Mouse (Mus musculus) liver, adult 2 months (tissue): Measurements from ENCODE around the gene Hist2h3c1. TPM values are rescaled to one million over a fixed set of nuclear protein-coding genes. Genes with fewer than 3 reads are reported as not detected.
"Not testable (repeated sequence)": the region's sequence is repeated elsewhere in the genome, so short reads cannot be mapped to it uniquely, and the experiment has no call there.

Experiments
- DNase-seq: peaks from one replicate; pipeline ENCODE4 v3.0.0-alpha.2; 2011; ENCODE audit warnings: low read depth, low spot score; ENCODE audit errors: extremely low read depth
- H3K27ac ChIP-seq: fragments of 200-500 bp; replicated peaks from 2 replicates; pipeline ENCODE4 v1.5.1; 2012; ENCODE audit warnings: low read depth, mild to moderate bottlenecking, control low read depth, inconsistent platforms, low read length; ENCODE audit not compliant: insufficient read depth
- H3K27me3 ChIP-seq: fragments of 200-500 bp; 2 replicates; pipeline ENCODE4 v1.6.1; 2012; ENCODE audit warnings: mild to moderate bottlenecking, moderate library complexity, low read length, inconsistent platforms; ENCODE audit not compliant: control insufficient read depth, insufficient read depth
- H3K36me3 ChIP-seq: fragments of 200-500 bp; 2 replicates; pipeline ENCODE4 v1.6.1; 2012; ENCODE audit warnings: low read length, inconsistent platforms; ENCODE audit not compliant: control insufficient read depth, insufficient read depth
- H3K4me1 ChIP-seq: fragments of 200-500 bp; 2 replicates; pipeline ENCODE4 v1.6.1; 2011; ENCODE audit warnings: low read length; ENCODE audit not compliant: control insufficient read depth, insufficient read depth
- H3K4me3 ChIP-seq: fragments of 200-500 bp; 2 replicates; pipeline ENCODE4 v1.5.1; 2011; ENCODE audit warnings: low read depth, mild to moderate bottlenecking, control low read depth, low read length, moderate library complexity; ENCODE audit not compliant: insufficient read depth
- H3K79me2 ChIP-seq: fragments of 200-500 bp; 2 replicates; pipeline ENCODE4 v1.6.1; 2012; ENCODE audit warnings: inconsistent platforms, mild to moderate bottlenecking, low read length, moderate library complexity; ENCODE audit not compliant: control insufficient read depth, insufficient read depth
- H3K9ac ChIP-seq: fragments of 200-500 bp; 2 replicates; pipeline ENCODE4 v1.6.1; 2012; ENCODE audit warnings: low read depth, mild to moderate bottlenecking, control low read depth, inconsistent platforms, low read length
- CTCF ChIP-seq: fragments of 200-500 bp; IDR thresholded peaks from 2 replicates; pipeline ENCODE4 v1.5.1; 2011; ENCODE audit warnings: low read depth, low read length, control low read depth
- POLR2A ChIP-seq: fragments of 200-500 bp; IDR thresholded peaks from 2 replicates; pipeline ENCODE4 v1.6.1; 2011; ENCODE audit warnings: low read length, control low read depth; ENCODE audit not compliant: insufficient read depth; ENCODE audit errors: extremely low read depth
- WGBS: fragments of 180-500 bp; shearing (Covaris S2); methylation state at CpG from one replicate; pipeline ENCODE4 v1.1.7; 2018; 5-methylcytosine and 5-hydroxymethylcytosine counted together
- polyA plus RNA-seq: library from polyadenylated mRNA; depleted of rRNA; stranded (reverse); fragments of >200 nt; gene quantifications from 2 replicates; pipeline ENCODE4 v1.2.3, GENCODE M21; 2012
- total RNA-seq: library from RNA; depleted of rRNA; stranded (reverse); fragments of >200 nt; gene quantifications from 2 replicates; pipeline ENCODE4 v1.2.3, GENCODE M21; 2014

The Hist2h3c1 gene
- total and polyA plus RNA-seq, 2 experiments: not detected

- Histone ChIP-seq H3K27me3 (no peaks in the 10 kb centered on the region), H3K27ac (no peak overlapping the region), H3K36me3 (no peaks in the 10 kb centered on the region), H3K4me3 (no peak overlapping the region), H3K79me2 (no peaks in the 10 kb centered on the region), H3K9ac (no peak overlapping the region), H3K4me1 (peaks cover 5% of the 10 kb centered on the region; the same call in 1 of the 2 replicates)
- WGBS: 82% methylated on average over 7 of the region's 7 CpGs
- no peak for DNase-seq
- no peak for TF ChIP-seq CTCF
- no peak for TF ChIP-seq POLR2A
These were observed 9.1 kb upstream of the Hist2h3c1 start for GRCm38 (mm10) chr3:96237335-96237903.

GRCm38 (mm10) chr3:96237904-96238511 is 8.5 kb upstream of the Hist2h3c1 start:
- Histone ChIP-seq H3K79me2 (no peaks in the 10 kb centered on the region), H3K4me3 (no peak overlapping the region), H3K27me3 (no peaks in the 10 kb centered on the region), H3K36me3 (no peaks in the 10 kb centered on the region), H3K4me1 (peaks cover 5% of the 10 kb centered on the region; the same call in 1 of the 2 replicates), H3K9ac (no peak overlapping the region), H3K27ac (no peak overlapping the region)
- TF ChIP-seq CTCF (no peak), POLR2A (no peak)
- no peak for DNase-seq
- 27% methylated on average over 12 of the region's 12 CpGs for WGBS

GRCm38 (mm10) chr3:96238954-96239793 is 7.3 kb upstream of the Hist2h3c1 start, which contains the start of gene Hist2h3c2:
Hist2h3c2 (minus strand) TSS chr3:96239127.
- not testable (repeated sequence) for DNase-seq, H3K27me3 ChIP-seq, H3K36me3 ChIP-seq, H3K4me1 ChIP-seq, H3K79me2 ChIP-seq
- Histone ChIP-seq H3K27ac (peak within 1 kb of the TSS; percentile 87), H3K9ac (peak within 1 kb of the TSS; percentile 88), H3K4me3 (peak within 1 kb of the TSS; percentile 83)
- WGBS: under 1% methylated on average over 21 of the region's 68 CpGs

- WGBS: 3% methylated on average over 42 of the region's 85 CpGs
- H3K36me3 ChIP-seq, H3K79me2 ChIP-seq, H3K27me3 ChIP-seq: not testable (repeated sequence)
- H3K27ac ChIP-seq: peak within 1 kb of the TSS; percentile 87
- peak within 1 kb of the TSS; percentile 88 for H3K9ac ChIP-seq
- H3K4me1 ChIP-seq: peaks cover 12% of the 10 kb centered on the region
- peak; percentile 74 for DNase-seq
- peak within 1 kb of the TSS; percentile 83 for H3K4me3 ChIP-seq
These were observed 6.3 kb upstream of the Hist2h3c1 start, which contains the start of gene Hist2h2aa2 for GRCm38 (mm10) chr3:96239949-96240798. Hist2h2aa2 (minus strand) TSS chr3:96240276.

- peak overlapping the region; percentile 50 for H3K27ac ChIP-seq
- H3K27me3 ChIP-seq: no peaks in the 10 kb centered on the region
- H3K79me2 ChIP-seq: no peaks in the 10 kb centered on the region
- no peak overlapping the region for H3K4me3 ChIP-seq
- DNase-seq: no peak
- no peak overlapping the region for H3K9ac ChIP-seq
- no peaks in the 10 kb centered on the region for H3K36me3 ChIP-seq
- TF ChIP-seq POLR2A: no peak
- no peak for TF ChIP-seq CTCF
- peaks cover 12% of the 10 kb centered on the region for H3K4me1 ChIP-seq
- 78% methylated on average over 9 of the region's 9 CpGs for whole genome bisulfite sequencing
These were observed 5.7 kb upstream of the Hist2h3c1 start for GRCm38 (mm10) chr3:96240799-96241197.
